Mouse (Mus musculus) erythroblast, embryonic 14.5 days (primary cell): ENCODE data around the gene Rpl13a.

Source experiments
- GATA1 ChIP-seq: IDR thresholded peaks from 2 replicates; pipeline ENCODE4 v1.6.1; 2012; ENCODE audit warnings: low read length, inconsistent platforms, mixed read lengths
- TAL1 ChIP-seq: IDR thresholded peaks from 3 replicates; pipeline ENCODE4 v1.6.1; 2012; ENCODE audit warnings: low read length, inconsistent platforms, mixed read lengths

GRCm38 (mm10) chr7:45086084-45086483 lies 42.5 kb downstream of the Rpl13a start:
- TF ChIP-seq GATA1, result no peak
- no peak for TF ChIP-seq TAL1
